Mouse (Mus musculus) embryonic fibroblast, embryonic 13.5 days (primary cell): ENCODE results near the gene Pdrg1. TPM values are rescaled to one million over a fixed set of nuclear protein-coding genes. Genes with fewer than 3 reads are reported as not detected.

Source experiments
- H3K27ac ChIP-seq: 2 replicates; pipeline ENCODE4 v1.5.1; 2012; ENCODE audit warnings: low read length, control low read depth, inconsistent platforms; ENCODE audit not compliant: insufficient read depth
- H3K4me1 ChIP-seq: 2 replicates; pipeline ENCODE4 v1.6.1; 2011; ENCODE audit warnings: low read length; ENCODE audit not compliant: control insufficient read depth, insufficient read depth
- H3K4me3 ChIP-seq: 2 replicates; pipeline ENCODE4 v1.5.1; 2011; ENCODE audit warnings: mild to moderate bottlenecking, control low read depth, low read length; ENCODE audit not compliant: insufficient read depth
- CTCF ChIP-seq: IDR thresholded peaks from 2 replicates; pipeline ENCODE4 v1.5.1; 2011; ENCODE audit warnings: mild to moderate bottlenecking, control low read depth, low read length, moderate library complexity, borderline replicate concordance; ENCODE audit not compliant: insufficient read depth
- POLR2A ChIP-seq: IDR thresholded peaks from 2 replicates; pipeline ENCODE4 v1.6.1; 2011; ENCODE audit warnings: low read depth, mild to moderate bottlenecking, control low read depth, low read length, moderate library complexity
- polyA plus RNA-seq: library from polyadenylated mRNA; stranded (reverse); fragments of >200 nt; gene quantifications from 2 replicates; pipeline ENCODE4 v1.2.4, GENCODE M21; 2011; ENCODE audit warnings: low read depth; ENCODE audit not compliant: missing spikeins, insufficient read length

The Pdrg1 gene
- polyA plus RNA-seq, 1 experiment = 137 TPM

GRCm38 (mm10) chr2:153032083-153032842, 17.0 kb upstream of the Pdrg1 start:
- TF ChIP-seq POLR2A = no peak
- peak; percentile 22; the same call in 1 of the 2 replicates for TF ChIP-seq CTCF
- no peak overlapping the region for H3K4me3 ChIP-seq
- H3K27ac ChIP-seq = no peak overlapping the region
- H3K4me1 ChIP-seq = no peaks in the 10 kb centered on the region

- Histone ChIP-seq H3K4me3 (no peak within 1 kb of the TSS), H3K4me1 (no peaks in the 10 kb centered on the region), H3K27ac (no peak within 1 kb of the TSS)
- TF ChIP-seq CTCF (no peak), POLR2A (no peak)
Measured at GRCm38 (mm10) chr2:153031126-153032082, 16.2 kb upstream of the Pdrg1 start, which contains the start of gene Xkr7. TSS of gene Xkr7 (plus strand) at chr2:153031852.

GRCm38 (mm10) chr2:153030422-153030821, 15.2 kb upstream of the Pdrg1 start:
- no peak for TF ChIP-seq CTCF
- no peak for TF ChIP-seq POLR2A
- Histone ChIP-seq H3K4me1 (no peaks in the 10 kb centered on the region), H3K4me3 (no peak overlapping the region), H3K27ac (no peak overlapping the region)

GRCm38 (mm10) chr2:153027501-153027900, 12.3 kb upstream of the Pdrg1 start:
- Histone ChIP-seq H3K4me1 (no peaks in the 10 kb centered on the region), H3K4me3 (no peak overlapping the region), H3K27ac (no peak overlapping the region)
- TF ChIP-seq CTCF (no peak), POLR2A (no peak)

GRCm38 (mm10) chr2:153026052-153026451, 10.8 kb upstream of the Pdrg1 start:
- no peaks in the 10 kb centered on the region for H3K4me1 ChIP-seq

DNA sequence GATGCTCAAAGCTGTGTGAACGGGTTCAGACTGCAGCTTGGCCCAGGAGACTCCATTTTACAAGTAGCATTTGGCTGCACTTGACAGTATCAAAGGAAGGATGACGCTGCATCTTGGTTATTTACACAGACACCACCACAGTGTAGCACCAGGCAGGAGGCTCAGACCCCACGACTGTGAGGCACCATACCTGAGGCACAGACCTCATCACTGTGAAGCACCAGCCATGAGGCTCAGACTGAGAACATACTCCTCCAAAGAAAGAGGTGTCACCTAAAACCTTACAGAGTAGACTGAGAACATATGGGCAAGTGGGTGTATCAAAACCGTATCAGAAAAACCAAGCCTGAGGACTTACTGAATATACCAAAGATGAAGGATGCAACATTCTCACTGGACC, 7.6 kb upstream of the Pdrg1 start:
- Histone ChIP-seq H3K4me1 (no peaks in the 10 kb centered on the region), H3K27ac (no peak overlapping the region), H3K4me3 (no peak overlapping the region)
- TF ChIP-seq POLR2A (no peak), CTCF (no peak)

More at GRCm38 (mm10) chr2:153026052-153026451, 10.8 kb upstream of the Pdrg1 start:
- no peak overlapping the region for H3K27ac ChIP-seq
- no peak overlapping the region for H3K4me3 ChIP-seq
- no peak for TF ChIP-seq POLR2A
- no peak for TF ChIP-seq CTCF

GRCm38 (mm10) chr2:153021163-153021562, 5.9 kb upstream of the Pdrg1 start:
- no peaks in the 10 kb centered on the region for H3K4me1 ChIP-seq
- TF ChIP-seq POLR2A (no peak), CTCF (no peak)
- no peak overlapping the region for H3K27ac ChIP-seq
- no peak overlapping the region for H3K4me3 ChIP-seq

DNA sequence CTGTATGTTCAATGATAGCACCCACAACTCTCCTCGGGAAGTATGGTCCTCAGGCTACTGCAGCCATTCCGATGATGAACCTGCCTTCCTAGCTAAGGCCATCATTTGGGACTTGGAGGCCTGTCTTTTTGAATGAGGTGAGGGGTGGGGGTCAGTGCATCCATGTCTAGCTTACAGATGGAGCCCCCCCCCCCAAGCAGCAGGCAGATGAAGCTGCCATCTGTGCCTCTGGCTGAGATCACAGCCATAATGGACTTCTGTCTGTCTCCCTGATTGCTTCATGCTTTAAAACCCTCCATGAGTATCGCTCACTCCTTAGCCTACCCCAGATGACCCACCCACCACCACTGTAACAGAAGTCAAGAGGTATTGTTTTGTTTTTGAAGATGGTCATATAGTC, 4.1 kb upstream of the Pdrg1 start:
- Histone ChIP-seq H3K27ac (no peak overlapping the region), H3K4me3 (no peak overlapping the region), H3K4me1 (no peaks in the 10 kb centered on the region)
- TF ChIP-seq POLR2A = no peak
- no peak for TF ChIP-seq CTCF

GRCm38 (mm10) chr2:153016786-153017185, 1.6 kb upstream of the Pdrg1 start:
- H3K4me1 ChIP-seq = peaks cover 8% of the 10 kb centered on the region; the same call in 1 of the 2 replicates
- no peak overlapping the region for H3K27ac ChIP-seq
- no peak overlapping the region for H3K4me3 ChIP-seq
- TF ChIP-seq CTCF (no peak), POLR2A (no peak)
